Mouse (Mus musculus): ENCODE results near the gene Znfx1. TPM values are rescaled to one million over a fixed set of nuclear protein-coding genes. Genes with fewer than 3 reads are reported as not detected.

Gene Znfx1
- polyA plus RNA-seq, 1 experiment: 11.4 TPM

DNA sequence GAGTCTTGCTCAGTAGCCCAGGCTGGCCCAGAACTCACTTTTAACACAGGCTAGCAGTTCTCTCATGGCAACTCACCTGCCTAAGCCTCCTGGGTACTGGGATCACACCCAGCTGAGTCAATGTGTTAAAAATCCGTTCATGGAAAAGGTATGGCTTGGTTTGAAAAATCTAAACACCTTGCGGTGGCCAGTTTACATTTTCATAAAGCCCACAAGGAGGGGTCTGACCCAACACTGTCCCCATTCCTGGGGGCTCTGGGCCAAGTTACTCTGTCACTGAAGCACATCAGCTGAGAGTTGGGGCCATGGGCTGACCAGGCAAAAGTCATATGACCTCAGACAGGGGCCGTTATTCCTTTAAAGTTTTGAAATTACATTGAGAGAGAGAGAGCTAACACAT lies 17.6 kb upstream of the Znfx1 start:
- Histone ChIP-seq H3K36me3 (ENCODE audit: control insufficient read depth, insufficient read depth, low read length, poor library complexity, severe bottlenecking) (no peaks in the 10 kb centered on the region), H3K9me3 (replicated peaks; ENCODE audit: control insufficient read depth, insufficient read depth, low read length, poor library complexity, severe bottlenecking) (no peaks in the 10 kb centered on the region), H3K4me1 (ENCODE audit: control insufficient read depth, insufficient read depth, low read length) (peaks cover 2% of the 10 kb centered on the region), H3K27ac (ENCODE audit: insufficient read depth, low read length) (no peak overlapping the region), H3K27me3 (ENCODE audit: control insufficient read depth, insufficient read depth, low read length, poor library complexity, severe bottlenecking) (no peaks in the 10 kb centered on the region), H3K4me3 (ENCODE audit: low read depth, low read length) (no peak overlapping the region), H3K9ac (ENCODE audit: low read depth, poor library complexity, severe bottlenecking) (no peak overlapping the region)
- TF ChIP-seq EP300 (IDR thresholded peaks at IDR 0.05; ENCODE audit: insufficient read depth, low read depth, low read length): no peak
- TF ChIP-seq POLR2A (IDR thresholded peaks at IDR 0.05; ENCODE audit: insufficient read depth, low read length): no peak
- TF ChIP-seq CTCF (IDR thresholded peaks at IDR 0.05; ENCODE audit: low read depth, low read length): no peak

DNA sequence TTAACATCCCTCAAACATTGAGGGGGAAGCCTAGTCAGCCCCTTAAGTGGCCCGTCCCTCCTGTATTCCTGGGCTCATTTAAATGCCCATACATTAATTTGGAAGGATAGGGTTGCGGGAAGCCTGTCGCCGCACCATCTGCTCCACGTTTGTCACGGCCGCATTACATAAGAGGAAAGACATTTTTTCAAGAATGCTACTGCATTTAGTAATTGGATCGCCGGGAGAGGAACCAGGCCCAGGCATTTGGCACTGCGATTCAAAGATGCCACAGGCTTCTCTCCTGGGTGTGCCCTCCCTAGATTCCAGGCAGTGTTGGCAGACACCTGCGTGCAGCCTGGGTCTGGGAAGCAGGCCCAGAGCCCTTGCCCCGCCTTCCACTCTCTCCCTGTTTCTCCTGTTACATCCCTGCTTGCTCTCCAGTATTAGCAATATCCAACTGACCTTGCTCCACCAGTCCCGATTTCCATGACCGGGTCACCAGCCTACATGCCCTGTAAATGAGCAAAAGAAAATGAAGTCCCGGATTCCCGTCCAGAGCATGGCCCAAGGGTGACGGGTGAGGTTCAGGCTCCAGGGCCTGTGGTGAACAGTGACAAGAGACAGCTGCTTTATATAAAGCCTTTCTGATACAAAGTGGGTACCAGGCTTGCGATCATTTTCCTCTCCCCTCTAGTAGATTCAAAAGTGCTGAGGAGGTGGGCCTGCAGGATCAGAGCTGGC lies 16.9 kb upstream of the Znfx1 start:
- TF ChIP-seq POLR2A (IDR thresholded peaks at IDR 0.05; ENCODE audit: insufficient read depth, low read length) (no peak), CTCF (IDR thresholded peaks at IDR 0.05; ENCODE audit: low read depth, low read length) (no peak), EP300 (IDR thresholded peaks at IDR 0.05; ENCODE audit: insufficient read depth, low read depth, low read length) (no peak)
- Histone ChIP-seq H3K9me3 (replicated peaks; ENCODE audit: control insufficient read depth, insufficient read depth, low read length, poor library complexity, severe bottlenecking) (no peaks in the 10 kb centered on the region), H3K4me3 (ENCODE audit: low read depth, low read length) (peak overlapping the region; percentile 13; the same call in 1 of the 2 replicates), H3K9ac (ENCODE audit: low read depth, poor library complexity, severe bottlenecking) (peak overlapping the region; percentile 37; the same call in 1 of the 2 replicates), H3K4me1 (ENCODE audit: control insufficient read depth, insufficient read depth, low read length) (peaks cover 2% of the 10 kb centered on the region), H3K27ac (ENCODE audit: insufficient read depth, low read length) (peak overlapping the region; percentile 86; the same call in 1 of the 2 replicates), H3K27me3 (ENCODE audit: control insufficient read depth, insufficient read depth, low read length, poor library complexity, severe bottlenecking) (no peaks in the 10 kb centered on the region), H3K36me3 (ENCODE audit: control insufficient read depth, insufficient read depth, low read length, poor library complexity, severe bottlenecking) (no peaks in the 10 kb centered on the region)

DNA sequence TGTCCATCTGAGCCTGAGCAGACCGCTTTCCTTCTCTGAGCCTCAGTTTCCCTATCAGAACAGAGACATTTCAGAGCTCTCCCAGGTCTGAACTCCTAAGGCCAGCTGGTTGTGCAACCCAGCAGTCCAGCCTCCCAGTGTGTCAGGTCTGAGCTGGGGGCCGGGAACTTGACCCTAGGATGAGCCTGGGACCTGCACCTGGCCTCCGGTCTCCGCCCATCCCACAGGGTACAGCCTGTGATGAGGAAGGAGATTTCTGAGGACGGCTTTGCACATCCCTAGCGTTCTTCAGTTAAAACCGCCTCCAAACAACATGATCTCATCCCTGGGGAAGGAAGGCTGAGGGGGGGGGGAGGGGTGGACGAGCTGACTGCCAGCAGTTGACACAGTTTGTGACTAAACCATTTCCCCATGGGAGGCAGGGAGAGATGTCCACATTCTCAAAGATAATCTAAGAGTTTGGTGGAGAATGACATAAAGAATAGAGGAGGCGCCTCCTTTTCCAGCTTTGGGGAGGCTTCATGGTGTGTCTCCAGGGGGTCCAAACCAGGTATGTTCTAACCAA lies 16.2 kb upstream of the Znfx1 start:
- peaks cover 2% of the 10 kb centered on the region for H3K4me1 ChIP-seq (ENCODE audit: control insufficient read depth, insufficient read depth, low read length)
- H3K4me3 ChIP-seq (ENCODE audit: low read depth, low read length): peak overlapping the region; percentile 76
- H3K27me3 ChIP-seq (ENCODE audit: control insufficient read depth, insufficient read depth, low read length, poor library complexity, severe bottlenecking): no peaks in the 10 kb centered on the region
- peak overlapping the region; percentile 37 for H3K9ac ChIP-seq (ENCODE audit: low read depth, poor library complexity, severe bottlenecking)
- TF ChIP-seq POLR2A (IDR thresholded peaks at IDR 0.05; ENCODE audit: insufficient read depth, low read length) (no peak), EP300 (IDR thresholded peaks at IDR 0.05; ENCODE audit: insufficient read depth, low read depth, low read length) (no peak), CTCF (IDR thresholded peaks at IDR 0.05; ENCODE audit: low read depth, low read length) (no peak)
- no peaks in the 10 kb centered on the region for H3K9me3 ChIP-seq (replicated peaks; ENCODE audit: control insufficient read depth, insufficient read depth, low read length, poor library complexity, severe bottlenecking)
- H3K27ac ChIP-seq (ENCODE audit: insufficient read depth, low read length): peak overlapping the region; percentile 86
- no peaks in the 10 kb centered on the region for H3K36me3 ChIP-seq (ENCODE audit: control insufficient read depth, insufficient read depth, low read length, poor library complexity, severe bottlenecking)

DNA sequence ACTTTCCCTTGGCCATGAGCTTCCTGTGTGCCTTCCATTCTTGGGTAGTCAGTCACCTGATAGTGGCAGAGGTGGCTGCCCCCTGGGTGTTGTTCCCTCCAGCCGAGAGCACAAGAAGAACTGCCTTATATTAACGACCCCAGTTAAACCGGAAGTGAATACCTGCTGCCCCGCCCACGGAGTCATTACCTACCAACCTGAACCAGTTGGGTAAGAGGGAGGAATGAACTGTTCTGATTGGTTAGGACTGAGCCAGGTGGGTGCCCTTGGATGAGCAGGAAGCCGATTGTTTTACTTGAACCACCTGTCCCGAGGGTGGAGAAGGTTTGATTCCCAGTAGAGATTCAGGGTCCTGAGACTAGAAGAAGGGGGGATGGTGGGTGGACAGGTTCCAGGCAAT lies 15.7 kb upstream of the Znfx1 start:
- Histone ChIP-seq H3K36me3 (ENCODE audit: control insufficient read depth, insufficient read depth, low read length, poor library complexity, severe bottlenecking) (no peaks in the 10 kb centered on the region), H3K4me1 (ENCODE audit: control insufficient read depth, insufficient read depth, low read length) (peaks cover 2% of the 10 kb centered on the region), H3K27me3 (ENCODE audit: control insufficient read depth, insufficient read depth, low read length, poor library complexity, severe bottlenecking) (no peaks in the 10 kb centered on the region), H3K9ac (ENCODE audit: low read depth, poor library complexity, severe bottlenecking) (peak overlapping the region; percentile 37), H3K4me3 (ENCODE audit: low read depth, low read length) (peak overlapping the region; percentile 76), H3K9me3 (replicated peaks; ENCODE audit: control insufficient read depth, insufficient read depth, low read length, poor library complexity, severe bottlenecking) (no peaks in the 10 kb centered on the region), H3K27ac (ENCODE audit: insufficient read depth, low read length) (peak overlapping the region; percentile 86)
- TF ChIP-seq CTCF (IDR thresholded peaks at IDR 0.05; ENCODE audit: low read depth, low read length): no peak
- peak; percentile 43 for TF ChIP-seq POLR2A (IDR thresholded peaks at IDR 0.05; ENCODE audit: insufficient read depth, low read length)

DNA sequence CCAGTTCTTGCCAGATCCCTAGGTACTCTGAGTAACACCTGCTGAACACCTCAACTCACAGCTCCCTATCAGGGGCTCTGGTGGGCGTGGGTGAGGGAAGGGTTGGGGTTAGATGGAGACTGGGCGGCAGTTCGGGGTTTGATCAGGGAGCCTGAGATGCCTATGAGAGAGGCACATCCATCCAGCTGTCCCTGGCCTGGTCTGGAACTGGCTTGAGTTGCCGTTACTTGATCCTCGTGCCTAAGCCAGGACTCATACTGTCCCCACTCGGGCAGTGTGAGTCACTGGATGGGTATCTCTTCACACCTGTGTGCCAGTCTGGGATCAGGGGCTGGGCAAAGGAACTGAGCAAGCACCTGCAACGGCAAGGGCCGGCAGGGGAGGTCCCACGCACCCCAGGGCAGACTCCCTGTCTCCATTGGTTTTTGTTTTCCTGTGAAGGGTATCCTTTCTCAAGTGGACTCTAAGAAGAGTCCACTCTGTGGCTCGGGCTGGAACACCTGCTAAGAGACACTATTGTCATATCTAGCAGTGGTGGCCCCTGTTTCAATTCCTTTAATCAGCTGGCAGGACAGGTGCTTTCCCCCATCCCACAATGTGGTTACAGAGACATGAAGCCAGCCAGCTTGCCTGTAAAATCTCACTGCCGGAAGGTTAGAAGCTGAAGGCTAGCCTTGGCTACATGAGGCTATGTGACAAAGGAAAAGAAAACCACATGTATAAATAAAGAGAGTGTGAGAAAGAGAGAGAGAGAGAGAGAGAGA lies 14.6 kb upstream of the Znfx1 start:
- Histone ChIP-seq H3K9me3 (replicated peaks; ENCODE audit: control insufficient read depth, insufficient read depth, low read length, poor library complexity, severe bottlenecking) (no peaks in the 10 kb centered on the region), H3K36me3 (ENCODE audit: control insufficient read depth, insufficient read depth, low read length, poor library complexity, severe bottlenecking) (no peaks in the 10 kb centered on the region), H3K9ac (ENCODE audit: low read depth, poor library complexity, severe bottlenecking) (no peak overlapping the region), H3K27ac (ENCODE audit: insufficient read depth, low read length) (no peak overlapping the region), H3K4me1 (ENCODE audit: control insufficient read depth, insufficient read depth, low read length) (peaks cover 2% of the 10 kb centered on the region), H3K27me3 (ENCODE audit: control insufficient read depth, insufficient read depth, low read length, poor library complexity, severe bottlenecking) (no peaks in the 10 kb centered on the region), H3K4me3 (ENCODE audit: low read depth, low read length) (no peak overlapping the region)
- TF ChIP-seq CTCF (IDR thresholded peaks at IDR 0.05; ENCODE audit: low read depth, low read length) (no peak), EP300 (IDR thresholded peaks at IDR 0.05; ENCODE audit: insufficient read depth, low read depth, low read length) (no peak), POLR2A (IDR thresholded peaks at IDR 0.05; ENCODE audit: insufficient read depth, low read length) (no peak)

All from ES-Bruce4 (cell line).